Mouse (Mus musculus): ENCODE results near the gene Gm21117. TPM values are rescaled to one million over a fixed set of nuclear protein-coding genes. Genes with fewer than 3 reads are reported as not detected.
"Not testable (repeated sequence)": the region's sequence is repeated elsewhere in the genome, so short reads cannot be mapped to it uniquely, and the experiment has no call there.

Gene Gm21117
- not detected in 2 replicates for total RNA-seq (2015)
- total RNA-seq (2017): not detected in 2 replicates

DNA sequence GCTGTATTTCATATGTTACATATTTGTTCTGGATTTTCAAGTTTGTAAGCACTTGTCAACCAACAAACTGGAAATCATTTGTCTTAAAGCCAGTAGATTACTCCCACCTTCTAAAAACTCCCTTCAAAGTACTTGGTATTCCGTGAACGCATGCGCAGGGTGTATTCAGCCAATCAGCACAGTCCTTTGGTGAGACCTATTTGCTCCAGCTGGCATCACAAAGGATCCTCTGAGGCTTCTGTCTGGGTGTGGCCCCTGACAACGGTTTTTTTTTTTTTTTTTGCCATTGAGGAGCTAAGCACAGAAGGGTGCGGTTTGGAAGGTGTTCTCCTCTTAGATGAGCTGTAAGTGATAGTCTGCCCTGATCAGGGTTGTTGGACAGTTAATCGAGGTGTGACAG lies at the start of gene Gm21117:
Gene Gm21117, plus strand, starts transcription at position 301 of the 400 bp plus-strand sequence.
- ATAC-seq (ENCODE audit: poor library complexity, severe bottlenecking): not testable (repeated sequence)
